Mouse (Mus musculus) neural tube, embryonic 10.5 days (tissue): Measurements from ENCODE around the gene Dtl.

Experiments
- DNase-seq: peaks from one replicate; pipeline ENCODE4 v3.0.0-alpha.2; 2017; ENCODE audit warnings: low spot score; ENCODE audit errors: extremely low spot score

The Dtl gene

DNA sequence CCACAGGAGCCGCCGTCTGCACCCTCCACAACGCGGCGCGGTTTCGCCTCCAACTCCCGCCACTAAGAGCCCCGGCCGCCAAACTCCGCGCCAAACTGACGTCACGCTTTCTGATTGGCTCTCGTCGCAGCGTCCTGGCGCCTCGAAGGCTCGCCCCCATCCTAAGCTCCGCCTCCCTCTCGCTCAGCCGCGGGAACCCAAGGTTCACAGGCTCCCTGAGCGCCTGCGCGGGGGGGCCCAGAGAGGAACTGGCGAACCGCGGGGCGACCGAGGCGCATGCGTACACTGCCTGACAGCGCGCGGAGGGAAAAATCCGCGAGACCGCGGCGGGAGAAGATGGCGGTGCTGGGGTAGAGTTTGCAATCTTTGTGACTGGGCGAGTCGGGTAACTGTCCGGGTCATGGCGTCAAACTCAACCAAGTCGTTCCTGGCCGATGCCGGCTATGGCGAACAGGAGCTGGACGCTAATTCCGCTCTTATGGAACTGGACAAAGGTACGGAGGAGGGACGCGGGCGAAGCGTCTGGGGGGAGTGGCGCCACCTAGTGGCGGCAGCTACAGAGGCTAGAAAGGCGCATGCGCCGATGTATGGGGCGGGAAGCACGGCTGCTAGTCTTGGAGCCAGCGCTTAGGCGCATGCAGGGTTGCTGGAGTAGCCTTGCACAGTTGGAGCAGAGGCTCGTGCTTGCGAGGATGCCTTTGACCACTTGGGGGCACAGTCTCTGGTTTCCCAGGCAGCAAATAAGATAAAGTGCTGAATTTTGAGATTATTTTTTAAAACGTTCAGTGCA lies at the start of gene Dtl, which contains the start of gene Ints7:
Gene Dtl (minus strand): TSS at position 87 of the 790 bp plus-strand sequence.
Gene Ints7 (plus strand): TSS at position 179 of the 790 bp plus-strand sequence.
- peak; percentile 99 for DNase-seq

DNA sequence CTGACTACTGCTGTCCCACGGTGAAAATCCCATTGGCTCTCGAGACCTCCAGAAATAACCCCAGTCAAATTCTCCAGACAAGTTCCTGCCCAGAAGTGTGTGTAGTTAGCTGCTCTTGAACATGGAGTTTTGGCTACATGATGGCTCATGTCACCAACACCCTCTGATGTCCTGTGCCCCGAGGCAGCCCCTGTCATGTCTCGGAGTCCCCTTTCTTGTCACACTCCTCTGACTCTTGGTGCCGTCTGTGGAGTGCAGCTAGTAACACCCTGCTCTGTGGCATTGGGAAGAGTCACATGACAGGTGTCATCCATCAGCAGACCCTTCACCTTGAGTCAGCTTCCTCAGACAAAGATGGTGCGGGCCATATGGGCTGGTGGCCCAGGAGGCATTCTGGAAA lies 49.7 kb upstream of the Dtl start:
- DNase-seq: no peak

DNA sequence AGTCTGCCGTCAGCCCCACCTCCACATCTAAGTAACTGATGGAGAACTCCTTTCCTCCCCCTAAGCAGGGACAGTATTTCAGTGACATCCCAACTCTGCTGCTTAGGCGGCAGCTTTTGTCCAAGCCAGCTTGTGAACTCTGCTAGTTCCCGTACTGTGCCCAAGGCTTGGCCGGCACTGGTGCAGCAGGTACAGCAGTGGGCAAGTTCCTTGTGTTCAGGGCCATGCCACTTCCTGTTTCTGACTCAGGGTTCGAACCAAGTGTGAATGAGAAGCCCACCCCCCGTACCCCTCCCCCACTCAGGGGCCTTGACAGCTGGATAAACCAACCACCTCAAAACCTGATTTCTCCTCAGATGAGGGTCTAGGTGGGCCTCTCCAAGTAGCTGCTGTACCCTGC lies 49.1 kb upstream of the Dtl start:
- no peak for DNase-seq

DNA sequence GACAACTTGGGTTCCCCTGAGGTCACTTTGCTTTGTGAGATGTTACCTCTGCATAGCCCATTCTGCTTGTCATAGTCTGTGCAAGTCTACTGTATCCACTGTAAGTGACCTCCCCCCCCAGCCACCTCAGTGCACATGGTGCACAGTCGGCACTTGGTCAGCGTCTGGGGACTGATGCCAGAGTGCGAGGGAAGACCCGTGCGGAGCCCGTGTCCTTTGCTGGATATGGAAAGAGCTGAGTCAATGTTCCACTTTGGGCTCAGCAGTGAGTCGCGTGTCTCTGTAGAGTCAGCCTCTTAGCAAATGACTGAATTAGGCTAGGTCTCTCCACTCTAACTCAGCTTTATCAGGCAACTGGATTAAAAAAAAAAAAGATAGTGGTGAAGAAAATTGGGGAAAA lies 47.5 kb upstream of the Dtl start:
- no peak for DNase-seq

DNA sequence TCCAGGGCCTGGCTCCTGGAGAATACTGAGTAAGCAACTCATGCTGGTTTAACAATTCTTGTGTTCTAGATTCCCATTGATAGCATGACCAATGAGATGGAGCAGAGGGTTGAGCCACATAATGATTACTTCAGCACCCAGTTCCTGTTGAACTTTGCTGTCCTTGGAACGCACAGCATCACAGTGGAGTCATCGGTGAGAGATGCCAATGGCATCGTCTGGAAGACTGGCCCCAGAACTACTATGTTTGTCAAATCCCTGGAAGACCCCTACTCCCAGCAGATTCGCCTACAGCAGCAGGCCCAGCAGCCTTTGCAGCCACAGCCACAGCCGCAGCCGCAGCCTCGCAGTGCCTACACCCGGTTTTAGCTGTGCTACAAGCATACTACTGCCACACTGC lies 45.8 kb upstream of the Dtl start:
- DNase-seq: no peak

DNA sequence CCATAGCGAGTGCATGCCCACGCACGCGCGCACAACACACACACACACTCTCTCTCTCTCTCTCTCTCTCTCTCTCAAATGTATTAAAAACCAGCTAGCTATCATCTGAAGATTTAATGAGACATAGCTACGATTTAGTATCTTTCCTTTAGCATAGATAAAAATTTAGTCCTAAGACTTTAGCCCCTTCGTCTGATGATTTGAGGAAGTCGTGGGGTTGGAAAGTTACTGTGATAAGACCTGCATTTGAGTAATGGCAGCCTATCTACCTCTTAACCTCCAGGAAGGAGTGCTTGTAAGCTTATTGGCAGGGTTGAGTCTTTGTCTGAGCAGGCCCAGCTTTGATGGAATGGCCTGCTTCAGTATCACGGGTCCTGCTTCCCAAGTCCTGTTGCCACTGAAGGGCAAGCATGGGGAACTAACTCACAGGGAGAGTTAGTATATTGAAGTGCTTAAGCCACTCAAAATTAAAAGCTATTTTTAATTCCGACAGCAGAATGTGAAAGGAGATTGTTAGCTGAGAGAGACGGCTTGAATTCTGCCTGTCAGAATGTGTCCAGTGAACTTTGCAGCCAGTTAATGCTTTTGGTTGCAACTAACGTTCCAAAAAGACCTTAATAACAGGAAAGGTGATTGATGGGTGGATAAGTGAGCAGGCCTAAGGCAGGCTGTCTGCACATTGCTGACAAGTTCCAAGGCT lies 42.9 kb upstream of the Dtl start:
- no peak for DNase-seq

DNA sequence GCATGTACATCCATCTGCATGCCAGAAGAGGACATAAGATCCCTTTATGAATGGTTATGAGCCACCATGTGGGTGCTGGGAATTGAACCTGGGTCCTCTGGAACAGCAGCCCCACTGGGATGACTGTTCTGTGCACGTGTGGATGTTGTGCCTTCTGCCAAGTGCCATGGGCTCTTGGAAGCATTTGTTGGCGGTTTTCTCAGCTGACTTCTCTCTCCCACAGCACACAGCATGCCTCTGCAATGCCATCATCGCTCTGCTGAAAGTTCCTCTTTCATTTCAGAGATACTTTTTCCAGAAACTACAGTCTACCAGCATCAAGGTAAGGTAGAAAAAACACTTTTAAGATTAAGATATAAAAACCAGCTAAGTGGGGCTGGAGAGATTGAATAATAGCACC lies 42.2 kb upstream of the Dtl start:
- no peak for DNase-seq

DNA sequence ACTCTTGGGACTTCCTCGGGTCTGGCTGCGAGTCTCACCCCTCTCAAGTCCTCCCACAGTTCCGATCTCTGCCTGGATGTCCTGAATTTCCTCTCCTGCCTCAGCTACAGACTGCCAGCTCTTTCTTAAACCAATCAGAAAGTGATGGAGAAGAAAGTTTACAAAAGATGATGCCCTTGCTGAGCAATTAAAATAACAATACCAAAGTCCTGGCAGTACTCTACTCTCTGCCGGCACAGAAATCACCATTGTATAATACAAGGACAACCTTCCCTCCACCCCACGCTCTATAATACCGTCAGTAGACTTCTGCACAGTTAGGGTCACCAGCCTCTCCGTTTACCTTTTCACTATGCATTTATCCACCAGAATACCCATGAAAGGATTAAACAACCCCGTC lies 40.9 kb upstream of the Dtl start:
- DNase-seq: no peak

DNA sequence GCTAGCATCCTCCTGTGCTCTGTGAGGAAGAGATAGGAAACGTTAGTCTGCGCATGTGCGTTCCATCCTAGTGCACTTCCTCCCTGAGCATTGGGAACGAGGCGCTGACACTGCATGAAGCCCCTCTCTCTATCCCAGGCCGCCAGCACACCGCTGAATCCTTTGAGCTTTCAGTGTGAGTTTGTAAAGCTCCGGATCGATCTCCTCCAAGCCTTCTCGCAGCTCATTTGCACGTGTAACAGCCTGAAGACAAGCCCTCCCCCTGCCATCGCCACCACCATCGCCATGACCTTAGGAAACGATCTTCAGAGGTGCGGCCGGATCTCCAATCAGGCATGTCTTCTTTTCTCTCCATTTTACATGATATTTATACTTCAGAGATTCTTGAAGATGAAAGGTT lies 37.5 kb upstream of the Dtl start:
- DNase-seq: no peak

DNA sequence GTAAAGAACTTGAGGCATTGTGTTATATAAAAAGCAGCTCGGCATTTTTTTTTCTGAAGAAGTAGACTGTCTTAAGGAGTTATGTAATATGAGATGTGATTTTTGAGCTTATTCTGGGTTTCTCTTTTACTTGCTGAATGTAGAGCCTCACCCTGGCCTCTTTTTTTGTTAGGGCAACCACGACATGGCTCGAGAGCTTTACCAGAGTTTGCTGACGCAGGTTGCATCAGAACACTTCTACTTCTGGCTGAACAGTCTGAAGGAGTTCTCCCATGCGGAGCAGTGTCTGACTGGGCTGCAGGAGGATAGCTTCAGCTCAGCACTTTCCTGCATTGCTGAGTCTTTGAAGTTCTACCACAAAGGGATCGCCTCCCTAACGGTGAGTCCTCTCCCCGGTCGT lies 36.3 kb upstream of the Dtl start:
- no peak for DNase-seq

DNA sequence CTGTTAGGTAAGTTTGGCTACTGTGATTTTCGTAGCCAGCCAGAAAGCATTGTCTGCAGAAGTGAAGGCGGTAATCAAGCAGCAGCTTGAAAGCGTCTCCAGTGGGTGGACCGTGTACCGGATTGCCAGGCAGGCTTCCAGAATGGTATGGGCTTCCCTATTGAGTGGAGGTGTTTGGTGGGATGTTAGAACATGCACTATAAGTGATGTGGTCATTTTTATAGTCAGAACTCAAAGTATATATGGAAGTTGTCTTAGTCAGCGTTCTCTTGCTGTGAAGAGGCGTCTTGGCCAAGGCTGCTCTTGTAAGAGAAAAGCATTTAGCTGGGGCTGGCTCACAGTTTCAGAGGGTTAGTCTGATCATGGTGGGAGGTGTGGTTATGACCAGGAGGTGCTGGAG lies 35.0 kb upstream of the Dtl start:
- no peak for DNase-seq

DNA sequence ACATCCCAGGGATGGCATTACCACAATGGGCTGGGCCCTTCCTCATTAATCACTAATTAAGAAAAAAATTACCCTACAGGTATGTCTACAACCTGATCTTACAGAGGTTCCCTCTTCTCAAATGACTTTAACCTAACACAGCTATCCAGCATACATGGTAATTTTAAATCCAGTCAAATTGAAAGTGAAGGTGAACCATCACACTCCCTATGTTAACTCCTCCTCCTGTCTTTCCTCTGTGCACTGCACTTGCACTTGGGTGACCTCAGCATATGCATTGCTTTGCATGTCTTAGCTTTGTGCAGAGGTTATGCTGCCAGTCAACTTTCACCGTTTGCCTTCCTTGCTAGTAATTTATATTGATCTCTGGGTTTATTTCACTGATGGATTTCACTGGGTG lies 34.2 kb upstream of the Dtl start:
- DNase-seq: no peak

DNA sequence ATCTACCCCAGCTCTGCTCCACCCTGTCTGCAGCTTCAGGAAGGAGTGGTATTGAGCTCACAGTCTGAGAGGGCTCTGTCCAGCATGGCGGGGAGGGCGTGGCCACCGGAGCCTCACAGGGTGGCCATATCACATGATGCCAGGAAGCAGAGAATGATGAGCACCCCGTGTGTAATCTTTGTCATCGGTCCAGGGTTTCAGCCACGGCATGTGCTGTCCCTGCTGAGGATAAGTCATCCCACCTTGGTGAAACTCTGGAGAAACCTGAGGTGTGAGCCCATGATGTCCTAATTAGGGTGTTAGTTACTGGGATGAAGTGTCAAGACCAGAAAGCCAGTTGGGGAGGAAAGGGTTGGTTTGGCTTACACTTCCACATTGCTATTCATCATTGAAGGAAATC lies 33.7 kb upstream of the Dtl start:
- DNase-seq: no peak

DNA sequence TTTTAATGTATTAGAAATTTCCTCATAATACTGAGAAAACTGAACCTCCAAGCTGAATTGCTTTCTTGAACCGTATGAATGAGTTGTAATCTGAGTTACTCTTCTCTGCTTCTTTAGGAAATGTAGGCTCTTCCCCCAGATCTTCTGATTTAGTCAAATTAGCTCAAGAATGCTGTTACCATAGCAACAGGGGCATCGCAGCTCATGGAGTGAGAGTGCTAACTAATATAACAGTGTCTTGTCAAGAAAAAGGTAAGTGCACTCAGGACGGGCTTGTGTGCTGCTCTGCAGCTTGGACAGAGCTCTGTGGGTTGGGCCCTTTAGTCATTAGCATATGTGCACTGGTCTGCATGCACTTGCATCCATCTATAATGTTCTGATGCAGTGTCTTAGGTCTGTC lies 29.3 kb upstream of the Dtl start:
- no peak for DNase-seq

DNA sequence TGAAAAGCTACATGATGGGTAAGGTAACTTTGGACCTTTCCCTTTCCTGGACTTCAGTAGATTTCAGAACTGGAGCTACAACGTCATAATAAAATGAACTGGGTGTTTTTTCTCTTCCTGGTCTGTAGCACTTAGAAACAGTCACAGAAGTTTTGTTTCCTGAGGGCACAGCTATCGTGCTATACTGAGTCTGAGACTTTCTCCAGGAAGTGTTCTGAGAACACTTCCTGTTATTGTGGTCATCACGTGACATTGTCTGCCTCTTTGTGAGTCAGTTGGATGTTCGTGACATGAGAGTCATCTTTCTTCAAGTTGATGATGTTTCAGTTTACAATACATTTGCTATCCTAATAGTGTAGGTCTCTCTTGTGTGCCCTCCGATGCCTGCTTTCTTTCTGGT lies 23.9 kb upstream of the Dtl start:
- DNase-seq: no peak

DNA sequence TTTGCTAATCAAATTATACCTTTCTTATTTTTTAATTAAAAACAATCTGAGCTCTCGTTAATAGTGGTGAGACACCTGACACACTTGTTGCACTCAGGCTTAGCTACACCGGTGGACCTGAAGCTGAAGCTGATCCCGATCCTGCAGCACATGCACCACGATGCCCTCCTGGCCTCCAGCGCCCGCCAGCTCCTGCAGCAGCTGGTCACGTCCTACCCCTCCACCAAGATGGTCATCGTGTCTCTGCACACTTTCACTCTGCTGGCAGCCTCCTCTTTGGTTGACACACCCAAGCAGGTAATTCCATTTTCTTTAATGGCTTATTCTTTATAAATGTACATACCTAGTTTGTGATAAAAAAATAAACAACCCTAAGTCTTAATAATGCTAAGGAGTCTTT lies 20.7 kb upstream of the Dtl start:
- DNase-seq: no peak

DNA sequence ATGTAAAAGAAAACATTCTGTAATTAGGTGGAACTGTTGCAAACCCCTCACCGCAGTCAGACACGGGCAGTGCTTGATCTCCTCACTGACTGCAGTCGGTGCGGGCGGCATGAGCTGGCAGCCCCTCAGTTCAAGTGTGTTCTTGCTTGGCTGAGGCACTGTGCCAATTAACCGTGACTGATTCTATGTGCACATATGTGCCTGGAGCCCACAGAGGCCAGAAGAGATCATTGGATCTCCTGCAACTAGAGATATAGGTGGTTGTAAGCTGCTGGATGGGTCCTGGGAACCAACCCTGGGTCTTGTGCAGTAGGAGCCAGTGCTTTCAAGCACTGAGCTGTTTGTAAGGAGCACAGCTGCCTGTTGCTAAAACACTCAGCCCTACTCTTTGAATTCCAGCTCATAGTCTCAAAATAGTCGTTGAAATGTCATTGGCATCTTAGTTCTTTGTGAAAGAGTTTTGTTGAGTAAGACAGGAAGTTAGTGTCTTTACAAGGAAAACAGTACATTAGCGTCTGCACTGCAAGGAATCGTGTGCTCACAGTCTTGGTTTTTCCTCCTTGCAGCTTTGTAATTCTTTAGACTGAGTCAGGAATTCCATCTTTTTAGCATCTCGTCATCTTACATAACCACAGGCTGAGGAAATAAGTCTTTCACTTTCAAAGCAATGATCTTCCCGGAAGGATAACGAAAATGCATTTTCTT lies 16.8 kb upstream of the Dtl start:
- no peak for DNase-seq

DNA sequence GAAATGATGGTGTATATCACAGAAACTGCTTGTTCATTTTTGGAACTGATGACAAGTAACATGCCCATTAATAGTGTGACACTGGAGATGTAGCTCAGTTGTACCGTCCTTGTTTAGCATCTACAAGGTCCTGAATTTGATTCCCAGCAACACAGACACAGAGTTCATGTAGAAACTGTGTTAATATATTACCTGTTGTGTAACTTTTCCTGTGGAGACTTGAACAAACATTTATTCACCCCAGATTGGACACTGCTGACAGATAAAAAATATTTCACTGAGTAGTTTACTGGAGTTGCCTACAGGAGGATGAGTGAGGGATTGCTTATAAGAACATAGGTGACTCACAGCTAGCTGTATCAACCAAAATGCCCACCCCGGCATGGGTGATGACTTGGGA lies 13.4 kb upstream of the Dtl start:
- DNase-seq: no peak

DNA sequence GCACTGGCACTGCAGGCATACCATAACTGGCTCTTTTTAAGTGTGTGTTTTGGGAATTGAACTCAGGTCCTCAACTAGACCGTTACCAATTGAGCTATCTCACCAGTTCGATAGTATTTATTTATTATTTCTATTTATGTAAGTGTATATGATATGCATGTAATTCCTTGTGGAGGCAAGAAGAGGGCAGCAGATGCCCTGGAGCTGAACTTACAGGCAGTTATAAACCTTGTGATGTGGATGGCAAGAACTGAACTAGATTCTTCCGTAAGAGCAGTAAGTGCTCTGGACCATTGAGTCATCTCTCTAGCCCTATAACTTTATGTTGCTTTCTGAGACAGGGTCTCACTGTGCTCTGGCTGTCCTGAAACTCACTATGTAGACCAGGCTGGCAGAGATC lies 11.7 kb upstream of the Dtl start:
- no peak for DNase-seq

DNA sequence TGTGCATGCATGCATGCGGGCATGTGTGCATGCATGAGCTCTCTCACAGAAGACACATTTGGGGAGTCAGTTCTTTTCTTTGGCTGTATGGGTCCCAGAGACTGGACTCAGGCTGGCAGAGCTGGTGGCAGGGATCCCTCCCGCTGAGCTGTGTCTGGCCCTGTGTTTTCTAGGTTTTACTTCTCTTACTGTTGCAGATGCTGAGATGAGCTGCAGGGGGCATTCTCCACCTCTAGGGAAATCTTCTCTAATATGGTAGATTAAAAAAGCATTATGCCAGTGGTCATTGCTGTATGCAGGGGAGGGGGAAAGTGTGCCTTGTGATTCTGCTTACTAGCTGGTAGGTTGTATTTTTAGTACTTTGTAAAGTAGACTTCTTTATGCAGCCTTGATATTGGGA lies 10.4 kb upstream of the Dtl start:
- no peak for DNase-seq

DNA sequence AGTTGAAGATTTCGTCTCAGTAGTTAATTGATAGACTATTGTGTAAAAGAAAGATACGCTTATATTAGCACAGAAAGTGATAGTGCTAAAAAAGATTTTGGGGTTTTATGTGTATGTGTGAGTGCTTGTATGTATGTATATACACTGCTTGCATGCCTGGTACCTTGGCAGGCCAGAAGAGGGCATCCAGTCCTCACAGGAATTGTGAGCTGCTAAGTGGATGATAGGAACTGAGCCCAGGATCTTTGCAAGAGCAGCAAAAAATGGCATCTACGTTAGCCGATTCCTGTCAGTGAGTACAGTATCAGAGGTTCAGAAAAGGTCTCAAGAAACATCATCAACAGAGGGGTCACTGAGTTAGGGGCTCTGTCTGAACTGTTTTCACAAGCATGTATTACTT lies 9.1 kb upstream of the Dtl start:
- DNase-seq: no peak

DNA sequence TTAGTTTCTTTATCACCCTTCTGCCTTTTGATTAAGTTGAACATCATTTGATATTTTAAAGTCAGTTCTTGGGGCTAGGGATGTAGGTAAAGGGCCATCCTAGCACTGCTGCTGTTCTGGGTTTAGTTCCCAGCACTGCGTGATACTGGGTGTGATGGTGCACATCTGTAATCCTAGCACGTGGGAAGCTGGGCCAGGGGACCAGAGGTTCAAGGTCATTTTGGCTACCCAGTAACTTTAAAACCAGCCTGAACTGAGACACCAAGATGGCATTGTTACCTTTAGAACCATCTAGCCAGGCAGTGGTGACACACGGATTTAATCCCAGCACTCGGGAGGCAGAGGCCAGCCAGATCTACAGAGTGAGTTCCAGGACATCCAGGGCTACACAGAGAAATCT lies 8.5 kb upstream of the Dtl start:
- DNase-seq: no peak

DNA sequence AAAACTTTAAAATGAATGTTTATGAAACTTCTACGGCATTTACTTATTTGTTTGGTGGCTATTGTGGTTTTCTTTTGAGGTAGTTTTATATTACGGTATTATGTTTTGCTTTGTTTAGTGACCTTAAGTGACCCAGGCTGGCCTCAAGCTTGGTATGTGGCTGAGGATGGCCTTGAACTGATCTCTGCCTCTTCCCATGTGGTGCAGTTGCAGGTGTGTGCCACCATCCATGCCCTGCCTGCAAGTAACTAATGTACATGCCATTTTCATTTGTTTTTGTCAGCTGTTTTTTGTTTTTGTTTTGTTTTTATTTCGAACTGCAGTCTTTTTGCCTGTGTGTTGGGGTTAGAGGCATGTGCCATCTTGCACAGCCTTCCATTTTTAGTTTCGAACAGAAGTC lies 6.3 kb upstream of the Dtl start:
- no peak for DNase-seq
